Mouse (Mus musculus) layer of hippocampus, adult 9-10 months (tissue): ENCODE data around the gene Ice1.

Experiments used
- DNase-seq: peaks from one replicate; pipeline ENCODE4 v3.0.0; 2022; ENCODE audit warnings: low spot score

The Ice1 gene

GRCm38 (mm10) chr13:70637662-70638291, 343 bp upstream of the Ice1 start:
- DNase-seq = peak; percentile 95

GRCm38 (mm10) chr13:70636706-70637105, 728 bp downstream of the Ice1 start:
- no peak for DNase-seq

DNA sequence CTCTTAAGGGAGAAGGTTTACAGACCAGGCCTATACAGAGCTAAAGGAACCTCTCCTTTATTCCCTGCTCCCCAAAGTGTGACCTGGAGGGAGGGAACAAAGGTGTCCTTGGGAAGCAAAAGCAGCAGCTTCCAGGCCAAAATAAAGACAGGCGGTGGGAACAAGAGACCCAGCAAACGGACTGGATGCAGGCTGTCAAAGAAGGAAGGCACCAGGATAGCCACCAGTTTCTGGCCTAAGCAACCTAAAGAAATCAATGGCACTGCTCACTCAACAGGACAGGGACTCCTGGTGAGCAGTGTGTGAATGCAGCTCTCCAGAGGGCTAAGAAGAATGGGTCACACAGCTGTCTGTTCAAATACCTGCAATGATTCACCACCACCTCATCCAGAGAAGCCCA, 1.8 kb downstream of the Ice1 start:
- DNase-seq = no peak

DNA sequence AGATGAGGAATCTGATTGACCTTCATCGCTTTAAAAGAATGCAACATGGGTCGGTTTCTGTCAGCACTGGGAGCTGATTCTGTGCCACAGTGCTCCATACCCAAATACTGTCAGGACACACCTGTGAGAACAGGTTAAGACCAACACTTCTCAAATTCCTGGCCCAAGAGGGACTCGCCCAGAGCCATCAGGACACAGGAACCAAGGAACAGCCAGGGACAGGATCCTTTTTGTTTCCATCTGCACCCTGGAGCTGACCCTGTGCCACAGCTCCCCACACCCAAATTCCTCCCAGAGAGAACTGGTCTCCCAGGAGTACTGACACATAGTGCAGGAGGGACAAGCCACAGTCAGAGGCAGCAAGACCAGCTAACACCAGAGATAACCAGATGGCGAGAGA, 11.0 kb downstream of the Ice1 start:
- DNase-seq = no peak

GRCm38 (mm10) chr13:70625665-70626064, 11.8 kb downstream of the Ice1 start:
- no peak for DNase-seq

DNA sequence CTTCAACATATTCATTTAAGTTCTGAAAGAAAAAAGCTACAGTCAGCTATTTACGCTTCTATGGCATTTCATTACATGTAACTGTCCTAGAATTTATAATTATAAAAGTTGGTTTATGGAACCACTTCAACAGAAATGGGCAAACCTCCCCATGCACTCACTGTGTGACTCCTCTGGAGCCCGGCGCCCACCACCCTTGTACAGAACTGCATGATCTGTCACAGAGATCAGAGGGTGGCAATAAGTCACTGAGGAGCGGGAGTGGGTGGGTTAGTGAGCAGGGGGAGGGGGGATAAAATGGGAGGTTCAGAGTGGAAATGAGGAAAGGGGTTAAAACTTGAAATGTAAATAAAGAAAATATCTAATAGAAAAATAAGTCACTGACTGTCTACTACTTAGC, 13.0 kb downstream of the Ice1 start:
- no peak for DNase-seq

DNA sequence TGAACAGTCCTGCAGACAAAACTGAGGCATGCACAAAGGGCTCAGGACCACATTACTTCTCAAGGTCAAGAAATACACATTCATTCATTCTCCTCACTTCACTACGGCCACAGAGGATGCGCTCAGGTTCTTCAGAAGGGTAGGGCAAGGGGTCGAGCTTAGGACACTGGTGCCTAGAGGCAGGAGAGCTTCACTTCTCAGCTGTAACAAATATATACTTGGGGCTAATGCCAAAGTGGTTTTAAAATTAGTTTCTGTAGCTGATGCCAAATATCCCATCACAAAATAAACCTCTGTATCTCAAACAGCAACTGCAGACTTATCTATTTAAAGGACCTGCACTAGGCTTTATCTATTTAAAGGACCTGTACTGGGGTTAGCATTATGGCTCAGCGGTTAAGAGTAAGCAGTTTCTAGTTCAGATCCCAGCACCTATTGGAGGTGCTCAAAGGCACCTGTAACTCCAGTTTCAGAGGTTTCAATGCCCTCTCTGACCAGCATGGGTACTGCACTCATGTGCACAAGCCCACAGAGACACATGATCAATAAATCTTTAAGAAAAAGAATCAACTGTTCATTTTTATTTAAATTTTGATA, 14.9 kb downstream of the Ice1 start:
- DNase-seq = no peak

- no peak for DNase-seq
Observed at GRCm38 (mm10) chr13:70621509-70621908, 15.9 kb downstream of the Ice1 start.

GRCm38 (mm10) chr13:70612837-70613236, 24.6 kb downstream of the Ice1 start:
- no peak for DNase-seq

GRCm38 (mm10) chr13:70610431-70611420, 26.7 kb downstream of the Ice1 start:
- peak; percentile 50 for DNase-seq

DNA sequence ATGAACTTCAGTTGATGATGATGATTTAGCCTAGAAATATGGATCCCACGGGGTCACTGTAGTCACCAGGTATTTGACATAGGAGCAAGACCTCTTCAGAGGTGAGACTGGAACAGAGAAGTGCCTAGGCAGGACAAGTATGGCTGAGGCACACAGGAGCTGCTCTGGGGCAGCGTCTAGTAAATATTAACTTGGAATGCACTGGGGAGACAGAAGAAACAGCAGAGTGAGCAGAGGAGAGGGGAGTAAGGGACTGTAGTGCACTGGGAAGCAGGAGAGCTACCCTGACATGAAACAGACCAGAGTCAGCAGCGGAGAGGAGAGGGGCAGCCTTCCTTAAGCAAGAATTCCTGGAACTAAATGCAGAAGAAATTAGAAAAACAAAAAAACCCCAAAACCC, 27.8 kb downstream of the Ice1 start:
- DNase-seq = no peak

DNA sequence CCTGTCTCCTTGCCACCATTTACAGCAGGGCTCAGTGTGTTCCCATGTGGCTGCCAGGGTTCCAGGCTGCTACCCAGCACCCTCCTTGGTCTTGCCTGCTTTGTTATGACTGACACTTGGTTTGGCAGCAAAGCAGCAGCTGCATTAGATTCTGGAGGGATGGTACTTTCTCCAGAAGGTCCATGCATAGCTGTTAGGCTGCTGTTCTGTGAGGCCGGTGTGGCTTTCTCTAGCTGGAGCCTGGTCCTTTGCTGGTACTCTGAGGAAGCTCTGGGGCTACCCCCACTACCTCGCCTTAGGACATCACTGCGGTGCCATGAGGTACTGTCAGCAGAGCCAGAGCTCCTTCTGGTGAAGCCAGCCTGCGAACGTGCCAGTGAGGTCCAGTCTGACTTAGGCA, 32.1 kb downstream of the Ice1 start:
- no peak for DNase-seq

- no peak for DNase-seq
Observed at GRCm38 (mm10) chr13:70604723-70605122, 32.7 kb downstream of the Ice1 start.

DNA sequence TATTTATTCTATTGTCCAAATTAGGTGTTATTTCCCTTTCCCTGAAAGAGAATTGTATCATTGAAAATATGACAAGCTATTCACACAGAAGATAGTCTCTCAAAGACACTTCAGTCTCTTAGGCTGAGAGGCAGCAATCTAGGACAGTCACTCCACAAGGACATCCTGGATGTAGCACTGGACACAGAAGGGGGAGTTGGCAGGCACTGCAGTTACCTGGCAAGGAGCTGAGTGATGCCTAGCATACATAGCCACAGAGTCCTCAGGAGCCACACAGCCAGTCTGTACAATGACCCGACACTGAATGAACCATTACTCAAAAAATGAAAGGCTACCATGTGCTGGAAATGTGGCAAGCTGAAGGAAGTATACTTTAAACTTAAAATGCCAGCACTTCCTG, 35.9 kb downstream of the Ice1 start:
- no peak for DNase-seq

DNA sequence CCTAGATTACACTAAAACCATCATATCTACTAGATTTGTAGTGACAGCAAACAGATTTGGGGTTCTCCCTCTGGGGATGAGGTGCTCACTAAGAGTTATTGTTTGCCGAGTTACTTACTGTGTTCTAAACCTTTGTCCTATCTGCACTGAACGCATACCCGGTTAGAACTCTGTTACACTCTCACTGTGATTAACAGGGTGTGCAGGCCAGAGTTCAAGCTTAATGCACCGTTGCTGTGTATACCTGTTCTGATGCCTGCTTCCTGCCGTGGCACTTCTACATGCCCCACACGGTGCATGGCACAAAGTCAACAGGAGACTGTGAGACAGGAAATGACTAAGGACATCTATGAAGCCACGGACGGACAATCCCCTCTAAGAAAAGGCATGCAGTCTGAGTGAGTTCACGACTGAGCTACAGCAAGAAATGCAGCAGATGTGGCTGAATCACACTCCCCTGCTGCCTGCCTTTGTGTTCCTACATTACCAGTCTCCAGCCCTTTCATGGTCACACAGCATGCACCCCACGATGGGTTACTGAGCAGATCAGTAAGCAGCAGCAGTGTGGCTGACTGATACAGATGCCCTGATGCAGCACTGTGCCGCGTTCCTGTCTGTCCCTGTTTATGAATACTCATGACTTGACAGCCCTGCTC, 37.3 kb downstream of the Ice1 start:
- DNase-seq = no peak

GRCm38 (mm10) chr13:70598941-70599340, 38.5 kb downstream of the Ice1 start:
- DNase-seq = no peak

- no peak for DNase-seq
Observed at GRCm38 (mm10) chr13:70596901-70597300, 40.5 kb downstream of the Ice1 start.

DNA sequence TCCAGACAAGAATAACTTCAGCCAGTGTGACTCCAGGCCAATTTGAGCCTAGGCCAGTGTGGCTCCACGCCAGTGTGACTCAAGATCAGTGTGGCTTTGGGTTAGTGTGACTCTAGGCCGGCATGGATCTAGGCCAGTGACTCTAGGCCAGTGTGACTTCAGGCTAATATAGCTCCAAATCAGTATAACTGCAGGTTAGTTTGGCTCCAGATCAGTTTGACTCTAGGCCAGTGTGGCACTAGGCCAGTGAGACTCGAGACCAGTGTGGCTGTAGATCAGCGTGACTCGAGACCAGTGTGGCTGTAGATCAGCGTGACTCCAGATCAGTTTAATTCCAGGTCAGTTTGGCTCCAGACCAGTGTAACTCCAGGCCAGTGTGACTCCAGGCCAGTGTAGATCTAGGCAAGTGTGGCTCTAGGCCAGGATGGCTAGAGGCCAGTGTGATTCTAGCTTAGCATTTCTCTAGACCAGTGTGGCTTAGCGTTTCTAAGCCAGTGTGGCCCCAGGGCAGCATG, 47.1 kb downstream of the Ice1 start:
- no peak for DNase-seq

- peak; percentile 32 for DNase-seq
Observed at GRCm38 (mm10) chr13:70586969-70587368, 50.5 kb downstream of the Ice1 start.

DNA sequence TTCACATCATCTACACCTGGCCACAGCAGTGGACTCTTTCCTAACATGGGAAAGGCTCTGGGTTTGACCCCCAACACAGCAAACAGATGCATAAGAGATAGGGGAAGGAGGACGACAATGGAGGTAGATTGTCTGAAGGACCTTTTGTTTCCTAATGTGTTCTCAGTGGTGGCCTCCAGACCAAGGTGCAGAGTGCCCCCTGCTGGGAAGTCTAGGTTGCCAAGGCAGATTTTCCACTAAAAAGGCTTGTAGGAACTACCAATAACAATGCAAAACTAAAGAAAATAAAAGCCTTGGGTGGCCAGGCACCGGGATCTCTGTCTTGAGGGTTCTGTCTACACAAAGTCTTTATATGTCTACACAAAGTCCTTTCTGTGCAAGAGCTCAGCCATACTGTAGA, 54.9 kb downstream of the Ice1 start:
- peak; percentile 44 for DNase-seq

DNA sequence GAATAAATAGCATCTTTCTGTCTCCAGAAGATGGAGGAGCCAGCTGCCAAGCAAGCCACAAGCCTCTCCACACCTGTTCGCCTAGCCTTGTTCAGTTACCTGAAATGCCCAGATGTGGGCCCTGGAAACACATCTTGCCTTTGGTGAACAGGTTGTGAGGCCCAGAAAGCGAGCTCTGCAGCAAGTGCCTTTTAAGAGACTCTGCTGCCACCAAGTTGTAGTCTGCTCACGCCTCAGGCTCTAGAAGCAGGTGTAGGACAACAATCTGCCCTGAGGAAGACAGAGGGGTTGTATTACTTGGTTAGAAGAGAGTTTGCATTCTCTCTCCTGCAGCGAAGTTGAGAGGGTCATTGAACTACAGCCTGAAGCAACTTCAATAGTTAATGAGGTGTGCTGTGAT, 55.9 kb downstream of the Ice1 start:
- no peak for DNase-seq

- no peak for DNase-seq
Observed at GRCm38 (mm10) chr13:70574216-70574615, 63.2 kb downstream of the Ice1 start.
